Mouse (Mus musculus) midbrain, embryonic 13.5 days (tissue): ENCODE results near the gene Eci1. TPM values are rescaled to one million over a fixed set of nuclear protein-coding genes. Genes with fewer than 3 reads are reported as not detected.

Source experiments
- polyA plus RNA-seq: library from polyadenylated mRNA; unstranded; fragments of >200 nt; fragmentation: Nextera tagmentation; extraction: Ambion mirVana; gene quantifications from 2 replicates; pipeline ENCODE4 v1.2.1, GENCODE M21; 2015

Gene Eci1
- polyA plus RNA-seq, 1 experiment from 2014 or later = 45.5 TPM

Other genes starting within 250 kb of the Eci1 start
- gene Tbc1d24, start 221.1 kb upstream of the Eci1 start, polyA plus RNA-seq = 19.2 and 20.4 TPM in 2 replicates
- 3.3 and 4.6 TPM in 2 replicates for gene Ntn3, start 217.1 kb upstream of the Eci1 start, polyA plus RNA-seq
- gene Tedc2, start 205.8 kb upstream of the Eci1 start, polyA plus RNA-seq = 13.9 and 14.4 TPM in 2 replicates
- 30.9 and 32.9 TPM in 2 replicates for gene Ccnf, start 175.2 kb upstream of the Eci1 start, polyA plus RNA-seq
- 0.12 and 0.14 TPM in 2 replicates for gene Abca17, start 75.6 kb upstream of the Eci1 start, polyA plus RNA-seq
- gene Abca3, start 74.7 kb upstream of the Eci1 start, polyA plus RNA-seq = 22.7 and 23.9 TPM in 2 replicates
- gene Rnps1, start 12.1 kb upstream of the Eci1 start, polyA plus RNA-seq = 370 and 374 TPM in 2 replicates
- gene Dnase1l2, start 16.5 kb downstream of the Eci1 start, polyA plus RNA-seq = 6.8 and 6.9 TPM in 2 replicates
- 44.0 and 45.1 TPM in 2 replicates for gene E4f1, start 43.7 kb downstream of the Eci1 start, polyA plus RNA-seq
- 48.3 and 54.9 TPM in 2 replicates for gene Pgp, start 43.8 kb downstream of the Eci1 start, polyA plus RNA-seq
- not detected in 2 replicates for gene Bricd5, start 47.2 kb downstream of the Eci1 start, polyA plus RNA-seq
- gene Mlst8, start 52.4 kb downstream of the Eci1 start, polyA plus RNA-seq = 38.6 and 41.4 TPM in 2 replicates
- gene Caskin1, start 62.0 kb downstream of the Eci1 start, polyA plus RNA-seq = 24.7 and 29.1 TPM in 2 replicates
- 97.3 and 106 TPM in 2 replicates for gene Traf7, start 101.3 kb downstream of the Eci1 start, polyA plus RNA-seq
- 2.9 TPM in 2 replicates for gene Rab26, start 107.6 kb downstream of the Eci1 start, polyA plus RNA-seq
- 17.7 and 19.4 TPM in 2 replicates for gene Pkd1, start 123.2 kb downstream of the Eci1 start, polyA plus RNA-seq
- 73.1 and 74.1 TPM in 2 replicates for gene Tsc2, start 206.0 kb downstream of the Eci1 start, polyA plus RNA-seq
- gene Nthl1, start 206.0 kb downstream of the Eci1 start, polyA plus RNA-seq = 10.0 and 10.8 TPM in 2 replicates
- 21.3 and 23.5 TPM in 2 replicates for gene Slc9a3r2, start 223.7 kb downstream of the Eci1 start, polyA plus RNA-seq
- not detected in 2 replicates for gene Npw, start 231.8 kb downstream of the Eci1 start, polyA plus RNA-seq
- 15.0 and 18.6 TPM in 2 replicates for gene Zfp598, start 243.0 kb downstream of the Eci1 start, polyA plus RNA-seq